Mouse (Mus musculus) layer of hippocampus, adult 11-12 months (tissue): ENCODE results near the gene Gm13090.
A peak's percentile ranks its signal among the peaks of the same experiment; 100 is the strongest.

Experiments used
- DNase-seq: peaks from one replicate; pipeline ENCODE4 v3.0.0; 2022; ENCODE audit warnings: low spot score

The Gm13090 gene

GRCm38 (mm10) chr4:151097104-151097438 is 7.7 kb downstream of the Gm13090 start:
- no peak for DNase-seq

GRCm38 (mm10) chr4:151103646-151104045 is 14.3 kb downstream of the Gm13090 start:
- peak; percentile 61 for DNase-seq

DNA sequence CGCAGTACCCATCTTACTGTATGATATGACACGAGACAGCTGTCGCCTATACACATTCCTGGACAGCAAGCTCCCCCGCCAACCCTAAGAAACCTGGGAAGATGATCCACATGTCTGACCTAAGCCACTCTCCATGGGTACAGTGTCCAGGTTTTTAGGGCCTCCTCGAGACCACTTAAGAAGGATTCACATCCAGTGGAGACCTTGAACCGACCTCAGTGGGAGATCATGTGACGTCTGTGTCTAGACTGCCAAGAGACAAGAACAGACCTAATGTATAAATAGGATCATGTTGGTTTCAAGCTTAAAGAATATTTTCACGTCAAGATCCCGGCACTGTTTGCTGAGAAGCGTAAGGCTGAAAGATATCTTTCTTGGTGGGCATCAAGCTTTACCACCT is 14.8 kb downstream of the Gm13090 start:
- DNase-seq: no peak

DNA sequence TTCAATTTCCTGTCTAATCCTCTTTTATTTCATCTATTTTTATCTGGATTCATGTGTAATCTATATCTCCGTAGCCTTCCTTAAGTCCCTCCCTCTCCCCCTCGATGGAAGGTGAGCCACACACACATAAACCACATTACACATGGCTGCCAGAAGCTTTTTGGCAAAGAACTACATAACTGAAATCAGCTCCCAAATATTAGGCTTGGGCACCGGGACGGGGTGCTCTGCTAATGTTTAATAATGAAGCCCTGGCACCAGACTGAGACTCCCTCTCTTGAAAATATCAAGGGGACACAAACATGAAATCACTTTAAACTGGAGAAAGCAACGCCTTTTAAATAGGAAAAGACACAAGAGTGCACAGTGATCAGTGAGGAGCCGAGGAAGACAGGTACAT is 16.5 kb downstream of the Gm13090 start:
- DNase-seq: no peak

DNA sequence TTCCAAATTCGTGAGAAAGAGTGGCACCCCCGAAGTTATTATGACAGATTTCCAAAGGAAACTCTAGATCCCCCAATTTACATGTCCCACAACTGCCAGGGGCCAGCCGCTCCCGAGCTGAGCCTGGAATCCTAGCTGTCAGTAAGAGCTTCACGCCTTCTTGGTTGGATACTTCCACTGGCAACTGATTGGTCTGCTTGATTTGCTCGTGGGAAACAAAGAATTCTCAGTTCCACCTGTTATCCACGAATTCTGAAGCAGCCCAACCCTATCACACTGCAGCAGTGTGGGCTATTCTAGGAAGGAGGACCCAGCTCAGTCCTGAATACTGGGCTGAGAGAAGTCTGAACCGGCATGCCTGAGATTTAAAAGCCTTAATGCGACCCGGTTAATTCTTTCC is 17.1 kb downstream of the Gm13090 start:
- no peak for DNase-seq

- DNase-seq: peak; percentile 67
Observed at GRCm38 (mm10) chr4:151107131-151108001, 18.0 kb downstream of the Gm13090 start.

DNA sequence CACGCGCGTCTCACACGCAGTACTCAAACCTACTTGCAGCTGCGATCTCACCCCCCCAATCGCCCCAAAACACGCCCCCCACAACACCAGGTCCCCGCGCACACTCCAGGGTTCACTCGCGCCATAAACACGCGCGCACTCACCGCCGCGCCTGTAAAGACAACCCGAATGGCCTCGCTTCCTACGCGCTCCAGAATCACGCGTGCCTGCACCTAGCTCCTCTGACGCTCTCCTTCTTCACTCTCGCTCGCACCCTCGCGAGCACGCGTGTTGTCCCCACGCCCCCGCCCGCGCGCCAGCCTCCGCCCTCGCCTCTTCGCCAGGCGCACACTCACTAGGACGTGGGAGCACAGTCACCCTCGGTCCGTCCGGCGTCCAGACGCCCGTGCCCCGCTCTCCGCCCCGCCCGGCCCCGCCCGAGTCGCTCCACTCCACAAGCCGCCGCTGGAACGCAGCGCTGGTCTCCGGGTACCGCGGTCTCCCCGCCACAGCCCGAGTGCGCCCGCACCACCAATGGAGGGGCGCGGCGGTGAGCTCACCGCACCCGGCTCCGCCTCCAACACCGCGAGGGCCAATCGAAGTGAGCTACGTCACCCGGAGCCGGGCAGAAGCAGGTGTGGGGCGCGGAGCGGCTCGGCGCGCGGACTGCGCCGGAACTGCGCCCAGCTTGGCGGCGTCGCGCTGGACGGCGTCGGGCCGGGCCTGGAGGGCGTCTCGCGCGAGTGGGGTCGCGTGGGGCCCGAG is 18.8 kb downstream of the Gm13090 start:
- peak; percentile 90 for DNase-seq

- DNase-seq: no peak
Observed at GRCm38 (mm10) chr4:151108834-151109241, 19.5 kb downstream of the Gm13090 start.

- DNase-seq: no peak
Observed at GRCm38 (mm10) chr4:151111226-151111625, 21.9 kb downstream of the Gm13090 start.

- no peak for DNase-seq
Observed at GRCm38 (mm10) chr4:151114574-151114973, 25.2 kb downstream of the Gm13090 start.

DNA sequence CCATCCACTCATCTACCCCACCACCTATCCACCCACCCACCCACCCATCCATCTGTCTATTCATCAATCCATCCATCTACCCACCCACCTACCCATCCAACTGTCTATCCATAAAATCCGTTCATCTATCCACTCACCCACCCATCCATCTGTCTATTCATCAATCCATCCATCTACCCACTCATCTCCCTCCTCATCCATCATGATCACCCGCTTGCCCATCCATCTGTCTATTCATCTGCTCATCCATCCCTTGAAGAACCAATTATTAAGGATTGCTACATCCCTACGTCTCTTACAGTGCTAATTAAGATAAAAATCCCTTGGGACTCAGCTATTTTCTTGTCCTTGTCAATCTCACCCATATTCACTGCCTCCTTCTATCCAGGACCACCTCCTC is 29.5 kb downstream of the Gm13090 start:
- no peak for DNase-seq

GRCm38 (mm10) chr4:151127636-151128548 is 38.5 kb downstream of the Gm13090 start:
- DNase-seq: no peak

DNA sequence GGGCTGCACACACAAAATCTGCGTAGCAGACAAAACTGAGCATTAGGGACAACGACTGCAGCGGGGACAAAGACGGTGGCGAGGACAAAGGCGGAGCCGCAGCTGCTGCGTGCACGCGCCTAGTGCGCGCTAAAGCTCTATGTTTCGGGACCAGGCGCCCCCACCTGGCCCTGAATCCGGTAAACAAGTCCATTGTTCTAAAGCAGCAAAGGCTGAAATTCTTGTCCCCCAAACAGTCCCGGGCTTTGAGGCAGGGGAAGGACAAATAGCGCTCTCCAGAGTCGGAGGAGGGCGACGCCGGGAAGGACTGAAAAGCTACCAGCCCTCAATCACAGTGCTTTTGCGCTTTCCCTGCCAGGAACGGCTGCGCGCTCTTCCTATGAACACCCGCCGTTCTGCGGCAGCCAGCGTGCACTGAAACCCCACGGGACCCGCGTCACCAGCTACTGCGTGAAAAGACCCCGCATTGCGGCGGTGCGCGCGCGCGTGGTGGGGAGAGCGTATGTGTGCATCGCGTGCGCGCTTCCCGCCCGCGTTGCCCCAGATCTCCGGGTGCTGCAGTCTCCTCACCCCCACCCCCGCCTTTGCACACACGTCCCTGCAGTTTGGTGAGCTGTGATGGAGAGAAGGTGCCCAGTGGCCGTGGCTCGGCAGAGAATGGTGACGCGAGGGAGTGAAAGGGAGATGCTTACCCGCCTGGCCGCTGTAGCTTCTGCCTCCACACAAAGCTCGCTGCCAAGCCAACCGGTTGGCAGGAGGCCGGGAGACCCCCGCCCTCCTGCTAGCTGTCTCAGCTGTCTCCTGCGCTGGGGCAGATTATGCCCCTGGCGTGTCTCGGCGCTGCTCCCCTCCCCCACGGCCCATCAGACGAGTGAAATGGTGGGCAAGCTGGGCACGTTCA is 39.5 kb downstream of the Gm13090 start:
- DNase-seq: peak; percentile 85

- no peak for DNase-seq
Observed at GRCm38 (mm10) chr4:151129725-151130557, 40.6 kb downstream of the Gm13090 start.

DNA sequence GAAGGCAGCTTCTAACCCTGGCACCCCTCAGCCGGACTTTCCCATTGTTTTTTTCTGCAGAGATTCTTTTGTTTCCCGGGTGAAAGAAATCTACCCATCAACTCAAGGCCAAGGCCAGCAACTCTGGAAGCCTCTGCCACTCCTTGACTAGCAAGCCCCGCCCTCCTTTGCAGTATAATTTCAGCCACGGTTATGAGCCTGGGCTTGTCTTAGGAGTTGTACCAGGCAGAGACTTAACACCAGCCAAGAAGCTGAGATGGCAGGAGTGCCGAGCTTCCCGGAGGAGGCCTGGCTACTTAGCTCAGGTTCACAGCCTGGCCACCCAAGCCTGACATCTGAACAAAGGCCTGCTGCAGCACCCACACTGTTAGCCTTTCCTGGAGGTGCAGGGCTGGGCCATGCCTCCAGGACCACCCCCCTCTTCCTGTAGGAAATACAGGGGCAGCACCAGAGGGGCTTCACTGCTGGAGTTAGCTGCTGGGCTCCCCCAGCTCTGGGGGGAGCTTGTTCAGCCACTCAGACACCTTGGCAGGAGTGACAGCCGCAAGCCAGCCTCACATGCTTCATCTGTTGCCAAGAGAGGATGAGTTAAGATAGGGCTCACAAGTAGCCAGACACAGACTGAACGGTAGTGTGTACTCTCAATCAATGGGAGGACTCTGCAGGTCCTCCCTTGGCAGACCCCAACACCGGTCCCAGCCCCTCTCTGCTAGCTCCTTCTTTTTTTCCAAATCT is 41.6 kb downstream of the Gm13090 start:
- DNase-seq: no peak

- no peak for DNase-seq
Observed at GRCm38 (mm10) chr4:151132493-151132892, 43.1 kb downstream of the Gm13090 start.

DNA sequence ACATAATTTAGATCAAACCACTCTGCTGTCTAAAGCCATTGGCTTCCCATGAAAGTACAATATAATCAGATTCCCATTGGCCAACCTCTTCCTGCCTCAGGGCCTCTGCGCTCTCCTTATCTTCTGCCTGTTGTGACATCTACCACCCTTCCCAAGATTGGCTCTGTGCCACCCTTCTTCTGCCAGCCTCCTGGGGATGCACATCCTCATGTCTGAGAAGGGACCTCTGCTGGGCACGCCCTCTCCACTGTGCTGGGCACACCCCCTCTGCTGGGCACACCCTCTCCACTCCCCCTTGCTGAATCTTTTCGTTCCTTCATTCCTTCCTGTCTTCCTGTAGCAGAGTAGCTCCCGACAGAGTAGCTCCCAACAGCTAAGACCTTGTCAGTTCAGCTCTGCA is 44.4 kb downstream of the Gm13090 start:
- no peak for DNase-seq

- DNase-seq: no peak
Observed at GRCm38 (mm10) chr4:151135491-151135890, 46.1 kb downstream of the Gm13090 start.

DNA sequence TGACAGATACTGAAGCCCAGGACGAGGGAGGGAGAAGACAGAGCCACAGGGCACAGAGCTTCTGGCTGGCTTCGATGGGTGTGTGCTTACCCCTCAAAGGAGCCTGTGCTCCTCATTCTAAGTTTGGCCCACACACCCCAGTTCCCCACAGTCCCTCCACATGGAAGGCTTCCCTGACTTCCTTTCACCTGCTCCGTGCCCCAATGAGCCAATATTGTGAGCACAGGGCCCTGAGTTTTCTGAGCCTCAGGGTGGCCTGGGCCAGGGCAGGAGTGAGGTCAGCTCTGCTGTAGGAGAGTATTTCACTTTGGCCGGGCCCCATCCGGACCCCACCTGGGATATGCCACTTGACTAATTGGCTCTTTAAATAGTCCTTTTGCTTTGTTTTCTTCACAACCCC is 48.3 kb downstream of the Gm13090 start:
- no peak for DNase-seq

GRCm38 (mm10) chr4:151138135-151138534 is 48.8 kb downstream of the Gm13090 start:
- DNase-seq: no peak
